Mouse (Mus musculus) neural tube, embryonic 14.5 days (tissue): ENCODE results near the gene St3gal4. TPM values are rescaled to one million over a fixed set of nuclear protein-coding genes. Genes with fewer than 3 reads are reported as not detected.

Experiments
- ATAC-seq: fragments of 200-750 bp; cut with Nextera tagmentation; 2 replicates; pipeline ENCODE4 v1.8.0; 2017; ENCODE audit warnings: low read depth, mild to moderate bottlenecking, moderate TSS enrichment, moderate library complexity
- H3K27ac ChIP-seq: fragments of 300-500 bp; sonication (generic); 2 replicates; pipeline ENCODE4 v1.5.1; 2014; ENCODE audit warnings: low read depth, mild to moderate bottlenecking, control low read depth, low read length, moderate library complexity, mixed read lengths
- H3K27me3 ChIP-seq: fragments of 300-500 bp; sonication (generic); 2 replicates; pipeline ENCODE4 v1.6.1; 2014; ENCODE audit warnings: low read length; ENCODE audit not compliant: control insufficient read depth, insufficient read depth
- H3K36me3 ChIP-seq: fragments of 300-500 bp; sonication (generic); 2 replicates; pipeline ENCODE4 v1.6.1; 2014; ENCODE audit warnings: low read length, mixed read lengths; ENCODE audit not compliant: control insufficient read depth, insufficient read depth
- H3K4me1 ChIP-seq: fragments of 300-500 bp; sonication (generic); 2 replicates; pipeline ENCODE4 v1.6.1; 2014; ENCODE audit warnings: low read length; ENCODE audit not compliant: control insufficient read depth, insufficient read depth
- H3K4me2 ChIP-seq: fragments of 300-500 bp; sonication (generic); 2 replicates; pipeline ENCODE4 v1.6.1; 2014; ENCODE audit warnings: mild to moderate bottlenecking, low read depth, low read length, control low read depth
- H3K4me3 ChIP-seq: fragments of 300-500 bp; sonication (generic); 2 replicates; pipeline ENCODE4 v1.5.1; 2014; ENCODE audit warnings: low read depth, low read length, control low read depth, mixed read lengths
- H3K9ac ChIP-seq: fragments of 300-500 bp; sonication (generic); replicated peaks from 2 replicates; pipeline ENCODE4 v1.6.1; 2014; ENCODE audit warnings: low read depth, mild to moderate bottlenecking, control low read depth, low read length, mixed read lengths
- H3K9me3 ChIP-seq: fragments of 300-500 bp; sonication (generic); 2 replicates; pipeline ENCODE4 v1.6.1; 2016; ENCODE audit warnings: low read length; ENCODE audit not compliant: control insufficient read depth
- WGBS: fragments of 180-500 bp; shearing (Covaris S2); extraction: QIAGEN DNeasy Blood & Tissue Kit; methylation state at CpG from one replicate; pipeline ENCODE4 v1.1.7; 2014; 5-methylcytosine and 5-hydroxymethylcytosine counted together
- polyA plus RNA-seq: library from polyadenylated mRNA; unstranded; fragments of >200 nt; fragmentation: Nextera tagmentation; extraction: Ambion mirVana; gene quantifications from 2 replicates; pipeline ENCODE4 v1.2.1, GENCODE M21; 2014

The St3gal4 gene
- polyA plus RNA-seq, 1 experiment from 2014 or later: 8.9 TPM

GRCm38 (mm10) chr9:35058186-35058585, 60.9 kb downstream of the St3gal4 start:
- H3K4me1 ChIP-seq: no peaks in the 10 kb centered on the region
- no peak overlapping the region for H3K4me3 ChIP-seq
- 84% methylated on average over 4 of the region's 4 CpGs for WGBS
- H3K36me3 ChIP-seq: no peaks in the 10 kb centered on the region
- no peak for ATAC-seq
- no peak overlapping the region for H3K4me2 ChIP-seq
- H3K9me3 ChIP-seq: no peaks in the 10 kb centered on the region
- no peak overlapping the region for H3K27ac ChIP-seq
- no peaks in the 10 kb centered on the region for H3K27me3 ChIP-seq
- no peak overlapping the region for H3K9ac ChIP-seq

GRCm38 (mm10) chr9:35057631-35058030, 61.4 kb downstream of the St3gal4 start:
- Histone ChIP-seq H3K9me3 (no peaks in the 10 kb centered on the region), H3K4me3 (no peak overlapping the region), H3K27ac (no peak overlapping the region), H3K4me1 (no peaks in the 10 kb centered on the region), H3K9ac (no peak overlapping the region), H3K4me2 (no peak overlapping the region), H3K27me3 (no peaks in the 10 kb centered on the region), H3K36me3 (no peaks in the 10 kb centered on the region)
- ATAC-seq: no peak
- WGBS: 95% methylated on average over 6 of the region's 6 CpGs

DNA sequence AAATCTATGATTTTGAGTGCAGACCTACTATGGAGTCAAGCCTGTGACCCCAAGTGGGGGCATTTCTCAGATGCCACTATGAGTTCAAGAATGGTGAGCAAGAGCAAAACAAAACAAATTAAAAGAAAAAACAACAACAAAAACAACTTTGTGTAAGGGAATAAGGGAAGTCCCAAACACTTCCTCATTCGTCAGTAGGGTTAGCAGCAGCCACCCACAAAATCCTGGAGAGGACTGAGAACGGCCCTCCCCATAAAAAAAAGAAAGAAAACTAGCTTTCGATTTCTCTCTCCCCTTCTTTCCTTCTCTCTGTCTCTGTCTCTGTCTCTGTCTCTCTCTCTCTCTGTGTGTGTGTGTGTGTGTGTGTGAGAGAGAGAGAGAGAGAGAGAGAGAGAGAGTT, 62.5 kb downstream of the St3gal4 start:
- Histone ChIP-seq H3K4me3 (no peak overlapping the region), H3K9me3 (no peaks in the 10 kb centered on the region), H3K36me3 (no peaks in the 10 kb centered on the region), H3K9ac (no peak overlapping the region), H3K4me1 (no peaks in the 10 kb centered on the region), H3K4me2 (no peak overlapping the region), H3K27me3 (no peaks in the 10 kb centered on the region), H3K27ac (no peak overlapping the region)
- 90% methylated on average over 3 of the region's 3 CpGs for WGBS
- no peak for ATAC-seq

DNA sequence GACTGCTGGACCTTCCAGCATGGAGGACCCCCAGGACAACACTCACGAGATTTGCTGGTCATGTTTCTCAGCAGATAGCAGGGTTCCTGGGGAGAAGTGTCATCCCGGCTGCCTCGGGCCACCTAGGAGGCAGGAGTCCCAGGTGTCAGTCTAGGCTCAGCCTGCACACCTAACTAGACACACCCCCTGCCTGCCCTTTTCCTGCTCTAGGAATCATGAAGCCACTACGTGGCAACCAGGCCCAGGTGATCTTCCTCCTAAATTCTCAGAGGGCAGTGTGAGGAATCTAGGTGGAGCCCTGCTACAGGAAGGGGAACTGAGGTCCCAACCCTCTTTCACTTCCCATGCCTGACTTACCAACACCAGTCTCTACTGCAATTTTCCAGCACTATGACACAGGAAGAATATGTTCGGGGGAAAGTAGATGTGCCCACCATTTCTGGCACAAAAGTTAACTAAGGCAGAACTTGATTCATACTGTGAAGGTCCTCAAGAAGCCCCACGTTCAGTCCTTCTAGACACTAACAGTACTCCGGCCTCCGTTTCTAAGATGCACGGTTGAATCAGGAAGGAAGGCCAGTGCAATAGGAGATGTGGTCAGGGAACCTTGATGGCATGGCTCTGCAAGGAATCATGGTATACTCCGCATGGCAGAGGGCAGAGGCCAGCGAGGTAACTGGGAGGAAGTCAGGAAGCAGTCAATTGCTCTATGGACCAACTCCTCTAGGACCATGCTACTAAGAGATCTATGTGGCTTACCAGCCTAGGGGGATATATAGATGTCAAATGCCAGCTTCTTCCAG, 63.3 kb downstream of the St3gal4 start:
- no peak for ATAC-seq
- Histone ChIP-seq H3K9me3 (no peaks in the 10 kb centered on the region), H3K4me2 (no peak overlapping the region), H3K4me3 (no peak overlapping the region), H3K27ac (no peak overlapping the region), H3K9ac (no peak overlapping the region), H3K36me3 (no peaks in the 10 kb centered on the region), H3K4me1 (no peaks in the 10 kb centered on the region), H3K27me3 (no peaks in the 10 kb centered on the region)
- WGBS: 89% methylated on average over 11 of the region's 11 CpGs

- H3K9ac ChIP-seq: no peak overlapping the region
- no peaks in the 10 kb centered on the region for H3K9me3 ChIP-seq
- H3K27ac ChIP-seq: no peak overlapping the region
- no peak overlapping the region for H3K4me3 ChIP-seq
- H3K27me3 ChIP-seq: no peaks in the 10 kb centered on the region
- H3K4me1 ChIP-seq: no peaks in the 10 kb centered on the region
- no peak overlapping the region for H3K4me2 ChIP-seq
- H3K36me3 ChIP-seq: no peaks in the 10 kb centered on the region
- no peak for ATAC-seq
- WGBS: 84% methylated on average over 3 of the region's 3 CpGs
Measured at GRCm38 (mm10) chr9:35053669-35054068, 65.4 kb downstream of the St3gal4 start.

- ATAC-seq: no peak
- Histone ChIP-seq H3K9ac (no peak overlapping the region), H3K4me1 (no peaks in the 10 kb centered on the region), H3K36me3 (no peaks in the 10 kb centered on the region), H3K4me3 (no peak overlapping the region), H3K27me3 (no peaks in the 10 kb centered on the region), H3K27ac (no peak overlapping the region), H3K9me3 (no peaks in the 10 kb centered on the region), H3K4me2 (no peak overlapping the region)
- whole genome bisulfite sequencing: 95% methylated on average over 16 of the region's 16 CpGs
Measured at GRCm38 (mm10) chr9:35053081-35053480, 66.0 kb downstream of the St3gal4 start.

- H3K4me3 ChIP-seq: no peak overlapping the region
- no peak for ATAC-seq
- 94% methylated on average over 4 of the region's 4 CpGs for WGBS
Measured at GRCm38 (mm10) chr9:35052671-35053070, 66.4 kb downstream of the St3gal4 start.

DNA sequence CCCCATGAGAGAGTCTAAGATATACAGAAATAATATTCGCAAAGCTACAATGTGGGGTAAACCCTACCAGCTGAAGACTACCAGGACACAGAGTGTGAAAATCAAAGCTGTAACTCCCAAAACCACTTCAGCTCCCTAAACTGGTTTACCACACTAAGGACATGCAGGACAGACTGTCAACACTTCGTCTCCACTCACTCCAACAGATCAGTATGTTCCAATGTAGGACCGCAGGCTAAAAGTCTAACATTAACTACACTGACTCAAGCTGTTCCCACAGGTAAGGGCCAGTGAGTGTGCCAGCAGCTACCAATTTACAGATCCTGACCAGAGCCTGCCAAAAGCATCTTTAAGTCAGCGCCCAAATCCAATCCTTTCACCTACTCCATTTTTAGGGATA, 67.4 kb downstream of the St3gal4 start:
- Histone ChIP-seq H3K4me3 (no peak overlapping the region), H3K27me3 (no peaks in the 10 kb centered on the region), H3K36me3 (no peaks in the 10 kb centered on the region), H3K4me1 (no peaks in the 10 kb centered on the region), H3K4me2 (no peak overlapping the region), H3K27ac (no peak overlapping the region), H3K9ac (no peak overlapping the region), H3K9me3 (no peaks in the 10 kb centered on the region)
- no peak for ATAC-seq
- 96% methylated on average over 4 of the region's 4 CpGs for WGBS

More at GRCm38 (mm10) chr9:35052671-35053070, 66.4 kb downstream of the St3gal4 start:
- H3K4me1 ChIP-seq: no peaks in the 10 kb centered on the region
- H3K4me2 ChIP-seq: no peak overlapping the region
- H3K36me3 ChIP-seq: no peaks in the 10 kb centered on the region
- no peaks in the 10 kb centered on the region for H3K9me3 ChIP-seq
- H3K27me3 ChIP-seq: no peaks in the 10 kb centered on the region
- H3K27ac ChIP-seq: no peak overlapping the region
- H3K9ac ChIP-seq: no peak overlapping the region

GRCm38 (mm10) chr9:35050701-35051454, 68.2 kb downstream of the St3gal4 start:
- Histone ChIP-seq H3K36me3 (no peaks in the 10 kb centered on the region), H3K27me3 (no peaks in the 10 kb centered on the region), H3K4me3 (no peak overlapping the region), H3K9ac (no peak overlapping the region), H3K4me2 (no peak overlapping the region), H3K27ac (no peak overlapping the region), H3K4me1 (no peaks in the 10 kb centered on the region), H3K9me3 (no peaks in the 10 kb centered on the region)
- no peak for ATAC-seq
- 94% methylated on average over 6 of the region's 6 CpGs for WGBS
